In genomic region chr5:115714761-115715160, GRCm38 (mm10) we compare ENCODE assay signal across 21 mouse cellular contexts.
"Had no signal": no experiment of that assay in that cellular context is flagged by ENCODE, and none has a peak within 500 bp of the region (broad histone marks: within the 10 kb centered on the region; RNA-seq: fewer than 3 reads in every experiment).

No protein-coding gene starts in this region.

- H3K27me3 ChIP-seq: lung, embryonic 15.5 days; midbrain, embryonic 12.5 days; neural tube, embryonic 13.5 days; neural tube, embryonic 15.5 days had no signal

- H3K4me3 ChIP-seq: lung, embryonic 15.5 days; midbrain, embryonic 10.5 days; midbrain, embryonic 12.5 days; myocyte; neural tube, embryonic 13.5 days; neural tube, embryonic 15.5 days had no signal

- H3K4me1 ChIP-seq: lung, embryonic 15.5 days had no signal

- ATAC-seq: lung, postnatal 0 days; midbrain, embryonic 16.5 days had no signal

- DNase-seq: lung, adult 2 months; lung, postnatal 14 days; lung, postnatal 36 days; midbrain, embryonic 14.5 days; retina, postnatal 1 day; right cerebral cortex, adult 18-20 months; right cerebral cortex, postnatal 25 days; right cerebral cortex, postnatal 4 days; spleen, adult 18-20 months; thymus, adult 18-20 months; thymus, postnatal 14 days; thymus, postnatal 36 days had no signal

- H3K27ac ChIP-seq: lung, embryonic 15.5 days; macrophage; midbrain, embryonic 10.5 days; midbrain, embryonic 12.5 days; neural tube, embryonic 13.5 days; neural tube, embryonic 15.5 days had no signal

- H3K36me3 ChIP-seq: lung, embryonic 15.5 days; midbrain, embryonic 10.5 days; midbrain, embryonic 12.5 days; neural tube, embryonic 13.5 days; neural tube, embryonic 15.5 days had no signal
